Mouse (Mus musculus): ENCODE results near the gene Gm45337. TPM values are rescaled to one million over a fixed set of nuclear protein-coding genes. Genes with fewer than 3 reads are reported as not detected.

Gm45337 gene
- not detected for polyA plus RNA-seq (2017; shearing (Covaris generic))

GRCm38 (mm10) chr7:142144507-142144906 lies at the start of gene Gm45337:
Gene Gm45337 (minus strand): TSS chr7:142144607.

GRCm38 (mm10) chr7:142190289-142190688 lies 45.9 kb upstream of the Gm45337 start, which contains the start of gene Gm10153:
Gene Gm10153 (minus strand): TSS chr7:142190389.

GRCm38 (mm10) chr7:142175905-142176304 lies 31.5 kb upstream of the Gm45337 start, which contains the start of gene Krtap5-2:
Gene Krtap5-2 (minus strand): TSS chr7:142176005.

GRCm38 (mm10) chr7:142165639-142166038 lies 21.2 kb upstream of the Gm45337 start, which contains the start of gene Gm4553:
Gene Gm4553 (minus strand): TSS chr7:142165739.

GRCm38 (mm10) chr7:142157013-142157412 lies 12.6 kb upstream of the Gm45337 start, which contains the start of gene Gm29735:
Gene Gm29735 (minus strand): TSS chr7:142157113.

GRCm38 (mm10) chr7:142135934-142136333 lies 8.5 kb downstream of the Gm45337 start, which contains the start of gene Gm39115:
Gene Gm39115 (minus strand): TSS chr7:142136034.

GRCm38 (mm10) chr7:142120629-142121028 lies 23.8 kb downstream of the Gm45337 start, which contains the start of gene Gm45618:
Gene Gm45618 (minus strand): TSS chr7:142120729.

GRCm38 (mm10) chr7:142095183-142095931 lies 49.0 kb downstream of the Gm45337 start, which contains the start of gene Dusp8:
Gene Dusp8 (minus strand): TSS chr7:142095843.

Other genes with a start within 250 kb of the Gm45337 start
- gene Tollip, start 226.1 kb downstream of the Gm45337 start, polyA plus RNA-seq (2017; shearing (Covaris generic)), result 54.9 TPM
- gene Brsk2, start 194.9 kb downstream of the Gm45337 start, polyA plus RNA-seq (2017; shearing (Covaris generic)), result 0.68 TPM
- gene Mob2, start 83.5 kb downstream of the Gm45337 start, polyA plus RNA-seq (2017; shearing (Covaris generic)), result 91.6 TPM
- gene Dusp8, start 48.8 kb downstream of the Gm45337 start, polyA plus RNA-seq (2017; shearing (Covaris generic)), result not detected
- not detected for gene Gm45618, start 23.9 kb downstream of the Gm45337 start, polyA plus RNA-seq (2017; shearing (Covaris generic))
- not detected for gene Gm39115, start 8.6 kb downstream of the Gm45337 start, polyA plus RNA-seq (2017; shearing (Covaris generic))
- not detected for gene Gm29735, start 12.5 kb upstream of the Gm45337 start, polyA plus RNA-seq (2017; shearing (Covaris generic))
- gene Gm4553, start 21.1 kb upstream of the Gm45337 start, polyA plus RNA-seq (2017; shearing (Covaris generic)), result not detected
- not detected for gene Krtap5-2, start 31.4 kb upstream of the Gm45337 start, polyA plus RNA-seq (2017; shearing (Covaris generic))
- not detected for gene Gm10153, start 45.8 kb upstream of the Gm45337 start, polyA plus RNA-seq (2017; shearing (Covaris generic))
- not detected for gene Krtap5-3, start 56.8 kb upstream of the Gm45337 start, polyA plus RNA-seq (2017; shearing (Covaris generic))
- gene Gm7579, start 67.3 kb upstream of the Gm45337 start, polyA plus RNA-seq (2017; shearing (Covaris generic)), result not detected
- gene Krtap5-5, start 85.4 kb upstream of the Gm45337 start, polyA plus RNA-seq (2017; shearing (Covaris generic)), result not detected
- gene Gm40460, start 96.5 kb upstream of the Gm45337 start, polyA plus RNA-seq (2017; shearing (Covaris generic)), result not detected
- not detected for gene Gm2431, start 113.7 kb upstream of the Gm45337 start, polyA plus RNA-seq (2017; shearing (Covaris generic))
- gene Gm4559, start 129.8 kb upstream of the Gm45337 start, polyA plus RNA-seq (2017; shearing (Covaris generic)), result not detected
- gene Krtap5-1, start 152.5 kb upstream of the Gm45337 start, polyA plus RNA-seq (2017; shearing (Covaris generic)), result not detected
- gene Krtap5-4, start 158.9 kb upstream of the Gm45337 start, polyA plus RNA-seq (2017; shearing (Covaris generic)), result not detected
- gene Ifitm10, start 229.1 kb upstream of the Gm45337 start, polyA plus RNA-seq (2017; shearing (Covaris generic)), result 4.2 TPM
- gene Gm49369, start 238.1 kb upstream of the Gm45337 start, polyA plus RNA-seq (2017; shearing (Covaris generic)), result 2.0 TPM
- gene Ctsd, start 243.4 kb upstream of the Gm45337 start, polyA plus RNA-seq (2017; shearing (Covaris generic)), result 438 TPM

Measured in CD4-positive, CD25-positive, alpha-beta regulatory T cell, adult 9 weeks (primary cell).